Mouse (Mus musculus) limb, embryonic 11.5 days (tissue): ENCODE measurements at regions not wholly inside any gene's neighbourhood (a gene's known extent, or its start where the extent isn't known, plus 50 kb on each side); places are given as distances from the start of the nearest gene placed in this dataset.

Source experiments
- ATAC-seq: fragments of 200-750 bp; cut with Nextera tagmentation; 2 replicates; pipeline ENCODE4 v1.8.0; 2017; ENCODE audit warnings: low read depth; ENCODE audit not compliant: insufficient number of reproducible peaks, low FRiP score, low TSS enrichment
- DNase-seq: peaks from one replicate; pipeline ENCODE4 v3.0.0-alpha.2; 2015; ENCODE audit warnings: low spot score
- H3K27ac ChIP-seq: fragments of 300-500 bp; sonication (generic); replicated peaks from 2 replicates; pipeline ENCODE4 v1.5.1; 2014; ENCODE audit warnings: low read depth, mild to moderate bottlenecking, low read length
- H3K27me3 ChIP-seq: fragments of 300-500 bp; sonication (generic); 2 replicates; pipeline ENCODE4 v1.6.1; 2014; ENCODE audit warnings: mild to moderate bottlenecking, low read length, mixed read lengths; ENCODE audit not compliant: control insufficient read depth, insufficient read depth
- H3K36me3 ChIP-seq: fragments of 300-500 bp; sonication (generic); 2 replicates; pipeline ENCODE4 v1.6.1; 2014; ENCODE audit warnings: mild to moderate bottlenecking, low read length, moderate library complexity, mixed read lengths; ENCODE audit not compliant: control insufficient read depth, insufficient read depth
- H3K4me1 ChIP-seq: fragments of 300-500 bp; sonication (generic); 2 replicates; pipeline ENCODE4 v1.6.1; 2014; ENCODE audit warnings: low read length, mixed read lengths; ENCODE audit not compliant: control insufficient read depth, insufficient read depth
- H3K4me2 ChIP-seq: fragments of 300-500 bp; sonication (generic); 2 replicates; pipeline ENCODE4 v1.6.1; 2014; ENCODE audit warnings: low read depth, mild to moderate bottlenecking, moderate library complexity; ENCODE audit not compliant: severe bottlenecking
- H3K4me3 ChIP-seq: fragments of 300-500 bp; sonication (generic); 2 replicates; pipeline ENCODE4 v1.5.1; 2014; ENCODE audit warnings: low read depth, low read length
- H3K9ac ChIP-seq: fragments of 300-500 bp; sonication (generic); 2 replicates; pipeline ENCODE4 v1.6.1; 2014; ENCODE audit warnings: mild to moderate bottlenecking, low read length
- H3K9me3 ChIP-seq: fragments of 300-500 bp; sonication (generic); 2 replicates; pipeline ENCODE4 v1.6.1; 2016; ENCODE audit warnings: low read length; ENCODE audit not compliant: control insufficient read depth
- WGBS: fragments of 180-500 bp; shearing (Covaris S2); extraction: QIAGEN DNeasy Blood & Tissue Kit; methylation state at CpG from one replicate; pipeline ENCODE4 v1.1.7; 2014; 5-methylcytosine and 5-hydroxymethylcytosine counted together

DNA sequence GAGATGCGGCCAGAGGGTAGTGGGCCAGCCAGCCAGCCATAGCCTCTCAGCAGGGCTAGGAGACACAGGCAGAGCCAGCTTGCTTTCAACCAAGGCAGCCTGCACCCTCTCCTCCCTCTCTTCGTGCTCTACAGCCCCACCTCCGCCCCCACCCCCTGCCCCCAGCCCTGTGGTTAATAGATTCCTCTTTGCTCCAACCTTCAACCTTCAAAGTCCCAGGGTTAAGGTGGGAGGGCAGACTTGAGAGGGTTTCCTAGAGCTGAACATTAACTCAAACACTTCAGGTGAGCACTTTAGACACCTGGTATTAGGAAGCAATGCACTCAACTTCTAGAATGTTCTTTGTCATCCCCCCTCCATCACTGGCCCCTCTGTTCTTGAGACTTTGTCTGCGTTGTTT, 128.5 kb upstream of the Adamts18 start:
- Histone ChIP-seq H3K27ac (no peak overlapping the region), H3K9me3 (no peaks in the 10 kb centered on the region), H3K4me1 (peaks cover 5% of the 10 kb centered on the region; the same call in 1 of the 2 replicates), H3K4me3 (no peak overlapping the region), H3K9ac (no peak overlapping the region), H3K4me2 (no peak overlapping the region), H3K36me3 (no peaks in the 10 kb centered on the region), H3K27me3 (no peaks in the 10 kb centered on the region; the same call in 1 of the 2 replicates)
- WGBS, result 56% methylated on average over 3 of the region's 4 CpGs
- no peak for ATAC-seq
- no peak for DNase-seq

DNA sequence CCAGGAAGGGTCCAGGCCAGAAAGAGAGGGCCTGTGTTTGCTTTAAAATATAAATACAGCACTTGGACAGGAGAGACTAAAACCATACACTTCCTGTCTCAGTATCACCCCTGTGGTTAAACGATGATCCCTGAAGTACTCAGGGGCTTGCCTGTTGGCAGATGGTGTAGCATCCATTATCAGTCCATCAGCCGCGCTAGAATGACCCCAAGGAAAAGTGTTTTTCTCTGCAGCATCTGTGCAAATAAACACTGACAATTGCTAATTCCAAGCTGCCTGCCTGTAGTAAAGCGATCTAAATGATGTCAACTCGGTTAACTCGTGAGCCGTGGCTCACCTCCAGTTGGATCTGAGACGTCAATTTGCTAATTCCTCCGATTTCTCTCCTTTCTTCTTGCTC, 130.4 kb upstream of the Adamts18 start:
- ATAC-seq, result no peak
- no peak overlapping the region for H3K4me2 ChIP-seq
- peaks cover 5% of the 10 kb centered on the region; the same call in 1 of the 2 replicates for H3K4me1 ChIP-seq
- no peak for DNase-seq
- WGBS, result 48% methylated on average over 9 of the region's 9 CpGs
- no peak overlapping the region for H3K9ac ChIP-seq
- H3K27ac ChIP-seq, result no peak overlapping the region
- no peaks in the 10 kb centered on the region for H3K36me3 ChIP-seq
- H3K9me3 ChIP-seq, result no peaks in the 10 kb centered on the region
- peaks cover 8% of the 10 kb centered on the region for H3K27me3 ChIP-seq
- H3K4me3 ChIP-seq, result no peak overlapping the region

DNA sequence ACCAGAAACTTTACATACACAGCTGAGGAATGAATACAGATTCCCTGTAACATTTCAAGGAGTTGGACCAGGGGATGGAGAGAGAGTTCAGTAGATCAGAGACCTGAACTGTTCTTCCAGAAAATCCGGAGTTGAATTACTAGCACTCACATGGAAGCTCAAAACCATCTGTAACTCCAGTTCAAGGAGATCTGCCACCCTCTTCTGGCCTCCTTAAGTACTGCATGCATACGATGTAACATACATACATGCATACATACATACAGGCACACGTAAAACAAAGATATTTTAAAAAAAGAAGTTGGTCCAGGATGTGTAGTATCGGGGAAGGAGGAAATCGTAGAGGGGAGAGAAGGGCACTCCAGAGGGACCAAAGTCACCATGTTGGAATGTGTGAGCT, 131.3 kb upstream of the Adamts18 start:
- Histone ChIP-seq H3K27me3 (peaks cover 8% of the 10 kb centered on the region), H3K36me3 (no peaks in the 10 kb centered on the region), H3K9me3 (no peaks in the 10 kb centered on the region), H3K4me3 (no peak overlapping the region), H3K4me1 (peaks cover 5% of the 10 kb centered on the region; the same call in 1 of the 2 replicates), H3K27ac (no peak overlapping the region), H3K9ac (no peak overlapping the region), H3K4me2 (no peak overlapping the region)
- ATAC-seq (no peak), DNase-seq (no peak)
- 92% methylated on average over 5 of the region's 5 CpGs for WGBS

DNA sequence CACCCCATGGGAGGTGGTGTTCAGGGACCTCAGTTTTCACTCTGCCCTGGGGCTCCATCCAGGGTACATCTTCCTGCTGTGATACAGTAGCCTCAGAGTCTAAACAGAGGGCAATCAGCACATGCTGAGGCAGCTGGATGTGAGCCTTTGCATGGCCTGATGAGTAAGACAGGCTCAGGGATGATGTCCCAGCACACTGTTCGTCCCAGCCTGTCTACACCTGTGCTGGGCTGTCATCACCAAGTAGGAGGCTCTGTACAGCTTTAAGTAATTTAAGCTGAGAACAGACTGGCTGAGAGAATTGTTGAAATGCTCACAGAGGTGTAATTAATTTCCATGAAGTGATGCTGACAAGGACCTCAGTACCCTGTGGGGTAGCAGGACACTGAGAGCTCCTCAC, 132.8 kb upstream of the Adamts18 start:
- Histone ChIP-seq H3K4me3 (no peak overlapping the region), H3K27me3 (peaks cover 8% of the 10 kb centered on the region), H3K9me3 (no peaks in the 10 kb centered on the region), H3K4me1 (peaks cover 9% of the 10 kb centered on the region; the same call in 1 of the 2 replicates), H3K4me2 (no peak overlapping the region), H3K27ac (no peak overlapping the region), H3K9ac (no peak overlapping the region), H3K36me3 (no peaks in the 10 kb centered on the region)
- 0% methylated on average over 1 of the region's 1 CpGs for WGBS
- ATAC-seq (peak; percentile 24; the same call in 1 of the 2 replicates), DNase-seq (no peak)

DNA sequence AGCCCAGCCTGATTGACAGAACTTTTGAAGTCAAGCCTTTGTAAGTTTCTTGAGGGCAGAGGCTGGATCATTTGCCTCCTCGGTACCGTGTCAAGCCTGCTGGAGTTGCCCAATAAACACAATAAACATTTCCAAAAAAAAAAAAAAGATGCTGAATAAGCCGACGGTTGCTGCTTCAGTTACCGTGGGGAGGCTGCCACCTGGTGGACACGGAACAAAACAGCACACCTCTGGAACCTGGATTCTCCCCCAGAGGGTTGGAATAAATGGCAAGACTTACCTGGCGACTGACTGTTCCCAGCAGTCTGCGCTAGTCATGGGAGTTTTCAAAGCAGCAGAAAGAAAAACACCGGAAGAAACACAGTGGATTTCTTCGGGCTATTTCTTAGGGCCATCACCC, 136.3 kb upstream of the Adamts18 start:
- ATAC-seq (no peak), DNase-seq (peak; percentile 88)
- Histone ChIP-seq H3K36me3 (no peaks in the 10 kb centered on the region), H3K4me3 (no peak overlapping the region), H3K27ac (no peak overlapping the region), H3K27me3 (peaks cover 8% of the 10 kb centered on the region), H3K4me2 (no peak overlapping the region; the same call in 1 of the 2 replicates), H3K9ac (no peak overlapping the region), H3K4me1 (peaks cover 9% of the 10 kb centered on the region; the same call in 1 of the 2 replicates), H3K9me3 (no peaks in the 10 kb centered on the region)
- WGBS, result 10% methylated on average over 10 of the region's 10 CpGs

DNA sequence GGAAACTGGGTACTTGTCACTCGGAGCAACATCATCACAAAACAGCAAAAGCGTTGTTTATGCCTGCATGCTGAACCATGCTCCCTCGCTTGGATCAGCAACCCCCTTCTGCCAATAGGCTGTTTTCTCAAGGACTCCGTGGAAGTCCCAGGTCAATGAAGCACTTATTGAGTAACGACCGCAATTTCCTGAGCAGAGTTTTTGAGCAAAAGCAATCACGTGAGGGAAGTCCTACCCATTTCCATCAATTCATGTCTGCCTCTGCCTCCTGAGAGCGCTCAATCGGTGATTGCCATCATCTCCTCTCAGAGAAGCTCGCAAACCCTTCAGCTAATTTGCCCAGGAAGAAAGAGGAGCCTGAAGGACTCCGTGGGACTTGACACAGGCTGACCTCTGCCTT, 136.9 kb upstream of the Adamts18 start:
- no peak overlapping the region for H3K4me3 ChIP-seq
- no peak overlapping the region for H3K27ac ChIP-seq
- peaks cover 12% of the 10 kb centered on the region for H3K4me1 ChIP-seq

DNA sequence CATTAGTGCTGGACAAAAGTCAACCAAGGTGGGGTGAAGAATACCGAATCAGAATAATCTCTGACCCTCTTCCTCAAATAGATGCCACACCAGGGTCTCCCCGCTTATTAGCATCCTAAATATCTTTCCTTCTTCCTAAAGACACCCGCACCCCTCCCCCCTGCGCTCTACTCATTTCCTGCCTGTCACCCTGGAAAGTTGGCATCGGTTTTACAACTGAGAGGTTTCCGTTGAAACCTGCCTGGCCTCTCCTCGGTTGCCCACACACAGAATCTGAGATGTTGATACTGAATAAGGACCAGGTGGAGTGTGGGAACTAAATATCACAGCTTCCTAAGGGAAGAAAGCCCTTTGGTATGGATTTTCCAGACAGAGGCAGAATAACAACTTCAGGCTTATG, 137.4 kb upstream of the Adamts18 start:
- DNase-seq (no peak), ATAC-seq (no peak)
- H3K27me3 ChIP-seq, result peaks cover 8% of the 10 kb centered on the region
- H3K4me1 ChIP-seq, result peaks cover 15% of the 10 kb centered on the region
- H3K27ac ChIP-seq, result no peak overlapping the region
- H3K9me3 ChIP-seq, result no peaks in the 10 kb centered on the region
- whole genome bisulfite sequencing, result 33% methylated on average over 7 of the region's 7 CpGs
- no peak overlapping the region for H3K9ac ChIP-seq
- no peak overlapping the region for H3K4me3 ChIP-seq
- H3K36me3 ChIP-seq, result no peaks in the 10 kb centered on the region
- H3K4me2 ChIP-seq, result peak overlapping the region; percentile 17; the same call in 1 of the 2 replicates

More for the DNA sequence above, 136.9 kb upstream of the Adamts18 start:
- no peaks in the 10 kb centered on the region for H3K9me3 ChIP-seq
- H3K27me3 ChIP-seq, result peaks cover 8% of the 10 kb centered on the region
- no peak overlapping the region for H3K9ac ChIP-seq
- ATAC-seq (0 out of 2 replicates have a peak, but pooled peaks have one; percentile 15), DNase-seq (peak; percentile 43)
- H3K4me2 ChIP-seq, result peak overlapping the region; percentile 17; the same call in 1 of the 2 replicates
- H3K36me3 ChIP-seq, result no peaks in the 10 kb centered on the region
- 14% methylated on average over 11 of the region's 11 CpGs for WGBS

DNA sequence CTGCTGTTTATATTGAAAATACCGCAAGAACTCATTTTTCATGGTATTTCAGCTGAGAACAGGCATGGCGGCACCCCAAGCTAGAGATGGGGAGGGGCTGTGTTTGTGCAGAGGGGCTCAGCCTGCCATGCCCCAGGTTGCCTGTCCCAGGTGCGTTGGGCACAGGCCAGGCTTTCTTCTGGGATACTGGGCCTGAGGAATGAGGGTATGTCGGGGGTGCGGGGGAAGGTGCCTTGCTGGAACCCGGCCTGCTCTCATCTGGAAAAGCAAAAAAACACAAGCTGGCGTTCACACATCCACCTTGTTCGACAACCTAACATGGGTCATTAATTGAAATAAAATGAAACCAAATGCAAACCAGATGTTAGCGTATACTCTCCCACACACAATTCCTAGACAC, 142.2 kb upstream of the Adamts18 start:
- Histone ChIP-seq H3K36me3 (no peaks in the 10 kb centered on the region), H3K4me3 (no peak overlapping the region), H3K27ac (no peak overlapping the region), H3K9me3 (no peaks in the 10 kb centered on the region), H3K9ac (no peak overlapping the region), H3K27me3 (no peaks in the 10 kb centered on the region), H3K4me2 (no peak overlapping the region), H3K4me1 (peaks cover 11% of the 10 kb centered on the region; the same call in 1 of the 2 replicates)
- peak; percentile 51; the same call in 1 of the 2 replicates for ATAC-seq
- 40% methylated on average over 9 of the region's 9 CpGs for WGBS
- no peak for DNase-seq

DNA sequence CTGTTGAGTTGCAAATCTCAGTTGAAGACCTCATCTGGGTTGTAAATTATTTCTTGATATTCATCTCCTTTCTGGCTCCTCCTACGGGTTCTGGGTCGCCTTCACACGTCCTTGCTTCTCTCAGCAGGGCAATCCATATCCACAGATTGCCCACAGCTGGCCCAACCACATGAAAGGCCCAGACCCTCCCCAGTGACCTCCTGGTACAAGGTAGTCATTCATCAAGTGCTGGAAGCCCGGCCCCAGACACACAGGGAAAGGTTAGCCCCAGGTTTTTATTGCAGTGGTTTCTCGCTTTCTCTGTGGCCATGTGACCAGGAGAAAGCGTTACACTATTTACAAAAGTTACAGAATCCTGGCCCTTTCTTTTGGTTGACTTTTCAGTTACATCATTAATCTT, 134.5 kb upstream of the Nudt7 start:
- DNase-seq (peak; percentile 84), ATAC-seq (peak; percentile 82)
- no peaks in the 10 kb centered on the region for H3K9me3 ChIP-seq

More for the DNA sequence above, 134.5 kb upstream of the Nudt7 start:
- Histone ChIP-seq H3K4me1 (peaks cover 3% of the 10 kb centered on the region; the same call in 1 of the 2 replicates), H3K4me3 (no peak overlapping the region), H3K9ac (no peak overlapping the region), H3K27ac (no peak overlapping the region), H3K27me3 (no peaks in the 10 kb centered on the region), H3K4me2 (no peak overlapping the region), H3K36me3 (no peaks in the 10 kb centered on the region)
- WGBS, result 4% methylated on average over 6 of the region's 6 CpGs
